Mouse (Mus musculus) ES-E14 (cell line): ENCODE measurements around the gene Arhgap31. TPM values are rescaled to one million over a fixed set of nuclear protein-coding genes. Genes with fewer than 3 reads are reported as not detected.

ENCODE experiments used
- DNase-seq: peaks from one replicate; pipeline ENCODE4 v3.0.0-alpha.2; 2013; ENCODE audit warnings: low read depth, low spot score
- H3K27ac ChIP-seq: 2 replicates; pipeline ENCODE4 v1.5.1; 2012; ENCODE audit warnings: low read depth, mild to moderate bottlenecking, low read length, moderate library complexity, mixed read lengths; ENCODE audit not compliant: poor library complexity, insufficient read depth, severe bottlenecking
- H3K36me3 ChIP-seq: 2 replicates; pipeline ENCODE4 v1.6.1; 2012; ENCODE audit warnings: mild to moderate bottlenecking, low read length, moderate library complexity, mixed read lengths; ENCODE audit not compliant: control insufficient read depth, poor library complexity, insufficient read depth, severe bottlenecking
- H3K4me1 ChIP-seq, 2 experiments: fragments of 150-350 bp in 1 of 2; sonication (generic) in 1 of 2; 2 replicates each; pipeline ENCODE4 v1.6.1; 2012; ENCODE audit warnings: low read length in 2 of 2, mild to moderate bottlenecking in 1 of 2, mixed read lengths in 1 of 2; ENCODE audit not compliant: control insufficient read depth in 2 of 2, insufficient read depth in 2 of 2, poor library complexity in 1 of 2
- H3K4me3 ChIP-seq, 2 experiments: fragments of 150-350 bp in 1 of 2; sonication (generic) in 1 of 2; 2 replicates each; pipeline ENCODE4 v1.5.1; 2012; ENCODE audit warnings: low read length in 2 of 2, low read depth in 1 of 2, mild to moderate bottlenecking in 1 of 2, mixed read lengths in 1 of 2; ENCODE audit not compliant: insufficient read depth in 1 of 2, poor library complexity in 1 of 2, severe bottlenecking in 1 of 2
- H3K9ac ChIP-seq: 2 replicates; pipeline ENCODE4 v1.6.1; 2012; ENCODE audit warnings: low read depth, mild to moderate bottlenecking, low read length, mixed read lengths; ENCODE audit not compliant: poor library complexity, insufficient read depth, severe bottlenecking
- H3K9me3 ChIP-seq: fragments of 150-350 bp; sonication (generic); 2 replicates; pipeline ENCODE4 v1.6.1; 2012; ENCODE audit warnings: low read depth, mild to moderate bottlenecking, low read length; ENCODE audit not compliant: control insufficient read depth, insufficient read depth
- CHD2 ChIP-seq: IDR thresholded peaks from 2 replicates; pipeline ENCODE4 v1.6.1; 2014; ENCODE audit warnings: mild to moderate bottlenecking, low read depth, low read length, inconsistent platforms
- HCFC1 ChIP-seq: IDR thresholded peaks from 2 replicates; pipeline ENCODE4 v1.6.1; 2012; ENCODE audit warnings: low read length, inconsistent platforms, borderline replicate concordance; ENCODE audit not compliant: insufficient read depth
- MAFK ChIP-seq: IDR thresholded peaks from 2 replicates; pipeline ENCODE4 v1.6.1; 2014; ENCODE audit warnings: mild to moderate bottlenecking, low read depth, low read length, inconsistent platforms; ENCODE audit not compliant: insufficient read depth
- ZC3H11A ChIP-seq: IDR thresholded peaks from 2 replicates; pipeline ENCODE4 v1.6.1; 2012; ENCODE audit warnings: low read depth, mild to moderate bottlenecking, inconsistent platforms, low read length, borderline replicate concordance
- ZNF384 ChIP-seq: IDR thresholded peaks from 2 replicates; pipeline ENCODE4 v1.6.1; 2012; ENCODE audit warnings: low read depth, low read length, inconsistent platforms
- in situ Hi-C, 2 experiments: fragments of 600-800 bp; cut with MboI; formaldehyde crosslinking; loops; one replicate each; pipeline ENCODE4 v1.15.1; 2025; ENCODE audit warnings: low sequenced_read_pairs in 2 of 2, inconsistent platforms in 1 of 2; ENCODE audit not compliant: unreplicated experiment in 2 of 2
- total RNA-seq: library from RNA; depleted of rRNA; stranded (reverse); fragments of 300-350 nt; gene quantifications from 2 replicates; pipeline ENCODE4 v1.2.3, GENCODE M21; 2012

Gene Arhgap31
- total RNA-seq, 1 experiment, result 1.0 TPM

DNA sequence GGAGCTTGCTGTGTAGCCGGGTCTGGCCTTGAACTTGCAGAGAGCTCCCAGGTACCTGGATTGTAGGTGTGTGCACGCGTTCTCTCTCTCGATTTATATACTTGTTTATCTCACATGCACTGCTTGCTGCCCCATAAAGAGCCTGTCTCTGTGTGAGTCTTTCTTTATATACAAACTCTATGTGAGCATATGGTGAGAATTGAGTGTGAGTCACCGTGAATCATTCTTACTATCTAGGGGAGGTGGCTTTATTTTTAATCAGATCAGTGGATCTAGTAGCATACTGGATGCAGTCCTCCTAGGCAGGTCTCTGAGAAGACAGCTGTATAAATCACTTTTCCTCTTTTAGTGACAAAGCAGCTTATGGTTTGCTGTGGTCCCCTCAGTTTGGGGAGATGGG is 144.9 kb downstream of the Arhgap31 start:
- DNase-seq, result no peak
- Histone ChIP-seq H3K9me3 (no peaks in the 10 kb centered on the region), H3K4me1 (peaks cover 2 to 3% of the 10 kb centered on the region in 2 experiments; a peak in 3 of 4 replicates), H3K27ac (no peak overlapping the region), H3K4me3 (no peak overlapping the region), H3K9ac (no peak overlapping the region), H3K36me3 (peaks cover 35% of the 10 kb centered on the region)
- TF ChIP-seq ZC3H11A (no peak), MAFK (no peak), HCFC1 (no peak), CHD2 (no peak), ZNF384 (no peak)
- in situ Hi-C loops, result no loop called here

GRCm38 (mm10) chr16:38563516-38563915 is 149.6 kb downstream of the Arhgap31 start:
- Histone ChIP-seq H3K9ac (peak overlapping the region; percentile 86; the same call in 1 of the 2 replicates), H3K4me3 (peak overlapping the region; percentile 79 to 94), H3K9me3 (no peaks in the 10 kb centered on the region), H3K4me1 (peaks cover 3 to 4% of the 10 kb centered on the region in 2 experiments; a peak in 3 of 4 replicates), H3K27ac (no peak overlapping the region; the same call in 1 of the 2 replicates), H3K36me3 (peaks cover 24% of the 10 kb centered on the region)
- in situ Hi-C loops, result no loop called here
- DNase-seq, result no peak
- TF ChIP-seq CHD2, result no peak
- TF ChIP-seq MAFK, result no peak
- no peak for TF ChIP-seq ZNF384
- no peak for TF ChIP-seq ZC3H11A
- TF ChIP-seq HCFC1, result no peak

GRCm38 (mm10) chr16:38562968-38563327 is 150.1 kb downstream of the Arhgap31 start:
- DNase-seq, result no peak
- peak overlapping the region; percentile 75 for H3K27ac ChIP-seq
- H3K9ac ChIP-seq, result peak overlapping the region; percentile 86
- H3K4me1 ChIP-seq, result peaks cover 3 to 4% of the 10 kb centered on the region in 2 experiments; a peak in 3 of 4 replicates
- peaks cover 18% of the 10 kb centered on the region for H3K36me3 ChIP-seq
- peak overlapping the region; percentile 79 to 94 for H3K4me3 ChIP-seq
- in situ Hi-C loops, result no loop called here
- TF ChIP-seq MAFK (no peak), HCFC1 (no peak; the same call in 1 of the 2 replicates), CHD2 (no peak), ZNF384 (no peak), ZC3H11A (no peak)
- no peaks in the 10 kb centered on the region for H3K9me3 ChIP-seq

DNA sequence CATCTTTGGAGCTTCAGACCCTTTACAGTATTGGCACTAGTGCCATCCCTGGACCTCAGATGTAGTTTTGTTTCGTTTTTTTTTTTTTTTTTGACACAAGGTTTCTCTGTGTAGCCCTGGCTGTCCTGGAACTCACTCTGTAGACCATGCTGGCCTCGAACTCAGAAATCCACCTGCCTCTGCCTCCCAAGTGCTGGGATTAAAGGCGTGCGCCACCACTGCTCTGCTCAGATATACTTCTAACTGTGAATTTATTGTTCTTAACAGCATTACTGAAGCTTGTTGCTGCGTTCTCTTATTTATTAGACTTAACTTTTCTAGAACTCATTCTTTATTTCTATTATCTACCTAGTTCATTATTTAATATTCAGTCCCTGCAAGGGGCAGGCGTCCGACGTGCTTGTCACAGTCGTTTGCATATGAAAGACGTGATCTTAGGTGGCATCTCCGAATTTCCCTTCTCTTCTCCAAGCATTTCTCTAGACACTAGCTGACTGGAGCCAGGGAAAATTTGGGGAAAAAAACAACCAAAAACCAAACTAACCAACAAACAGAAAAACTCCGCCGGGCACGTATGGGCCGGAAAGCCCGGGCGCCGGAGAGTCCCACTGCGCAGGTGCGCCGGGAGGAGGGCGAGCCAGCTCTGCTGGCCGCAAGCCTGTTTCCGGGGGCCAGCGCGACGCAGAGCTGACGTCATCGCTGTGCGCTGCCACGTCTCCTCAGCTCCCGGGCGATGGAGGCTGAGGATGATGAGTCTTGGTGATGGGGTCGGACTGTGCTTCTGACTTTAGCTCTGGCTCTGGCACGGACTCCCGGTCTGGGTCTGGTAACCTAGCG is 150.7 kb downstream of the Arhgap31 start:
- TF ChIP-seq HCFC1 (peak; percentile 85), ZC3H11A (no peak), ZNF384 (peak; percentile 77), CHD2 (no peak), MAFK (no peak)
- Histone ChIP-seq H3K36me3 (peaks cover 15% of the 10 kb centered on the region), H3K27ac (peak overlapping the region; percentile 75), H3K9ac (peak overlapping the region; percentile 86), H3K9me3 (no peaks in the 10 kb centered on the region), H3K4me3 (peak overlapping the region; percentile 79 to 94), H3K4me1 (peaks cover 3 to 4% of the 10 kb centered on the region in 2 experiments; a peak in 3 of 4 replicates)
- peak; percentile 83 for DNase-seq
- in situ Hi-C loops, result no loop called here
